Mouse (Mus musculus): ENCODE measurements around the gene Ccl12. TPM values are rescaled to one million over a fixed set of nuclear protein-coding genes. Genes with fewer than 3 reads are reported as not detected.

Gene Ccl12
- polyA plus RNA-seq, 1 experiment from 2014 or later: 12.9 TPM

DNA sequence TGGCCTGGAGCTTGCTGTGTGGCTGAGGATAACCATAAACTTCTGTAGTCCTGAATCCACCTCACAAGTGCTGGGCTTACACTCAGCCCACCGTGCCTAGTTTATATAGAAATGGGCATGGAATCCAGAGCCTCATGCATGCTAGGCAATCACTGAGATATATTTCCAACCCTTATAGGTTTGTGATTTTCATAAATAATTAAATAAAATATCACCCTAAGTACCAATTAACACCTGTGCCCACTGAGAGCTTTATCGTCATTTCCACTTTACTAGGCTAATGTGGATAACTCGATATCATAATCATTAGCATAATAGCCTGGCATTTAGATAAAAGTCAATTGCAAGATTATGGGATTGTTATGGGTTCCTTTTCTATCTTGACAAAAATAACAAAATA lies 17.3 kb upstream of the Ccl12 start:
- H3K4me3 ChIP-seq (ENCODE audit: low read depth, low read length): no peak overlapping the region
- H3K27me3 ChIP-seq (replicated peaks; ENCODE audit: insufficient read depth, low read length): no peaks in the 10 kb centered on the region
- no peak overlapping the region for H3K4me2 ChIP-seq (replicated peaks; ENCODE audit: low read depth, low read length)
- DNase-seq (ENCODE audit: low spot score) (no peak), ATAC-seq (no peak)
- TF ChIP-seq EP300 (IDR thresholded peaks at IDR 0.05) (no peak), CTCF (IDR thresholded peaks at IDR 0.05) (no peak)
- H3K9ac ChIP-seq (replicated peaks; ENCODE audit: low read depth): no peak overlapping the region
- H3K27ac ChIP-seq (ENCODE audit: low read length): no peak overlapping the region
- WGBS: 92% methylated on average over 3 of the region's 3 CpGs
- H3K9me3 ChIP-seq (ENCODE audit: low read length): no peaks in the 10 kb centered on the region
- H3K4me1 ChIP-seq (ENCODE audit: insufficient read depth, low read depth, low read length): no peaks in the 10 kb centered on the region
- no peaks in the 10 kb centered on the region for H3K36me3 ChIP-seq (ENCODE audit: insufficient read depth, low read length)

DNA sequence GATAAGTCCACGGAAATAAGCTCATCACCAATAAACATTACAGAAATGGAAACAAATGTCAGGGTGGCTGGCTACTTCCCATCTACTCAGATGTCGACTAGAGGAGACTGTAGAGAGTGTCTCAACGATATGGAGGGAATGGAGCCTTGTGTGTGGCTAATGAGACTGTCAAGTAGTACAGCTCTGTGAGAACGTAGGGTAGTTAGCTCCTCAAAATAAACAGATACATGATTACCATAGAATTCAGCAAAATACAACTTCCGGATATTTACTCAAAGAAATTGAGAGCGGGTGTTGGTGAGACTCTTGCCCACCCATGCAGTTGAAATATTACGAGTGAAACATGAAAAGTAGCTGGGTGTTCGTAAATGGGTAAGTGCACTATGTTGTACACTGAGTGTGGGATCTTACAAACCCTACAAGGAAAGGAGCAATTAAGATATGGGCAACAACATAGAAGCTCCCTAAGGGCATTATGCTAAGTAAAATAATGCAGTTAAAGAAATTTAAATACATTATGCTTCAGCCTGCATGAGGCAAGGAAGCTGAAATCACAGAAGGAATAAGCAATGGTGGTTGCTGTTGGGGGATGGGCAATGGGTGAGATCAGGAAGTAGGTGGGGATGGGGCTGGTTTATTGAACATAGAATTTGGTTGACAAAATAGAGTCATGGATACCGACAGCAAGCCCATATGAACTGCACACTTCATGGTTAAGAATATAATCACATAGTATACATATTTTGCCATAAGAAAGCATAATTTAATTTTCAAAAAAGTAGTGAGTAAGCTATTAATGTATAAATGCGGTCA lies 1.9 kb upstream of the Ccl12 start:
- Histone ChIP-seq H3K36me3 (ENCODE audit: insufficient read depth, low read length) (no peaks in the 10 kb centered on the region), H3K4me1 (ENCODE audit: insufficient read depth, low read depth, low read length) (no peaks in the 10 kb centered on the region), H3K4me3 (ENCODE audit: low read depth, low read length) (no peak overlapping the region), H3K27ac (ENCODE audit: low read length) (no peak overlapping the region), H3K4me2 (replicated peaks; ENCODE audit: low read depth, low read length) (no peak overlapping the region), H3K9ac (replicated peaks; ENCODE audit: low read depth) (no peak overlapping the region), H3K27me3 (replicated peaks; ENCODE audit: insufficient read depth, low read length) (no peaks in the 10 kb centered on the region), H3K9me3 (ENCODE audit: low read length) (no peaks in the 10 kb centered on the region)
- ATAC-seq (peak; percentile 49), DNase-seq (ENCODE audit: low spot score) (peak; percentile 62)
- 45% methylated on average over 10 of the region's 10 CpGs for WGBS
- TF ChIP-seq EP300 (IDR thresholded peaks at IDR 0.05) (no peak), CTCF (IDR thresholded peaks at IDR 0.05) (no peak)

DNA sequence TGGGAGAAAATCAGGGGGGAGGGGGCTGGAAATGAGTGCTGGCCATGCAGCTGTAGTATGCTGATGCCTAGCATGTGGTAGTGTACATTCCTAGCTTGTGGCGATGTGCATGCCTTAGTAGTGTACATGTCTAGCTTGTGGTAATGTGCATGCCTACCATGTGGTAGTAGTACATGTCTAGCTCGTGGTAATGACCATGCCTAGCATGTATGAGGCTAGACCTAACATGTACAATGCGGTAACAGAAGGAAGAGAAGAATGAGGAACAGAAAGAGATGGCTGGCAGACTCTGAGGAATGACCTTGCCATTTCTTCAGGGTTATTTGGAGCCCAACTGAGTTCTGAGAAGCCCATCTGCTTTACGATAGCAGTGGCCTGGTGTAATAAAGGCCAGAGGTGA lies 558 bp upstream of the Ccl12 start:
- peak; percentile 6 for DNase-seq (ENCODE audit: low spot score)
- 77% methylated on average over 4 of the region's 4 CpGs for WGBS
- H3K4me1 ChIP-seq (ENCODE audit: insufficient read depth, low read depth, low read length): no peaks in the 10 kb centered on the region
- no peaks in the 10 kb centered on the region for H3K36me3 ChIP-seq (ENCODE audit: insufficient read depth, low read length)
- no peak for ATAC-seq
- no peak overlapping the region for H3K4me3 ChIP-seq (ENCODE audit: low read depth, low read length)
- no peak overlapping the region for H3K27ac ChIP-seq (ENCODE audit: low read length)
- no peak overlapping the region for H3K9ac ChIP-seq (replicated peaks; ENCODE audit: low read depth)
- TF ChIP-seq EP300 (IDR thresholded peaks at IDR 0.05) (no peak), CTCF (IDR thresholded peaks at IDR 0.05) (no peak)
- H3K27me3 ChIP-seq (replicated peaks; ENCODE audit: insufficient read depth, low read length): no peaks in the 10 kb centered on the region
- H3K4me2 ChIP-seq (replicated peaks; ENCODE audit: low read depth, low read length): no peak overlapping the region
- H3K9me3 ChIP-seq (ENCODE audit: low read length): no peaks in the 10 kb centered on the region

DNA sequence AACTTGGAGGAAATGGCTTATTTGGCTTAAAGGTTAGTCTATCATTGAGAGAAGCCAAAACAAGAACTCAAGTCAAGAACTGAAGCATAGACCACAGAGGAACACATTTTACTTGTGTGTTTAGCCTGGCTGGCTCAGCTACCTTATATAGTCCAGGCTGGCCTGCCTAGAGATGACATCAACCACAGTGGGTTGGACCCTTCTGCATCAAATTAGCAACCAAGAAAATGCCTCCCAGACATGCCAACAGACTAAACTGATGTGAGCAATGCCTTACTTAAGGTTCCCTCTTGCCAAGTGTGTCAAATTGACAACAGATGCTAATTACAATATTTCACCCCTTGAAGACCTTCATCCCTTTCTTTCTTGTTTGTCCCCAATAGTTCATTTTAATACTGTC lies 8.0 kb downstream of the Ccl12 start:
- ATAC-seq (no peak), DNase-seq (ENCODE audit: low spot score) (no peak)
- no peaks in the 10 kb centered on the region for H3K9me3 ChIP-seq (ENCODE audit: low read length)

DNA sequence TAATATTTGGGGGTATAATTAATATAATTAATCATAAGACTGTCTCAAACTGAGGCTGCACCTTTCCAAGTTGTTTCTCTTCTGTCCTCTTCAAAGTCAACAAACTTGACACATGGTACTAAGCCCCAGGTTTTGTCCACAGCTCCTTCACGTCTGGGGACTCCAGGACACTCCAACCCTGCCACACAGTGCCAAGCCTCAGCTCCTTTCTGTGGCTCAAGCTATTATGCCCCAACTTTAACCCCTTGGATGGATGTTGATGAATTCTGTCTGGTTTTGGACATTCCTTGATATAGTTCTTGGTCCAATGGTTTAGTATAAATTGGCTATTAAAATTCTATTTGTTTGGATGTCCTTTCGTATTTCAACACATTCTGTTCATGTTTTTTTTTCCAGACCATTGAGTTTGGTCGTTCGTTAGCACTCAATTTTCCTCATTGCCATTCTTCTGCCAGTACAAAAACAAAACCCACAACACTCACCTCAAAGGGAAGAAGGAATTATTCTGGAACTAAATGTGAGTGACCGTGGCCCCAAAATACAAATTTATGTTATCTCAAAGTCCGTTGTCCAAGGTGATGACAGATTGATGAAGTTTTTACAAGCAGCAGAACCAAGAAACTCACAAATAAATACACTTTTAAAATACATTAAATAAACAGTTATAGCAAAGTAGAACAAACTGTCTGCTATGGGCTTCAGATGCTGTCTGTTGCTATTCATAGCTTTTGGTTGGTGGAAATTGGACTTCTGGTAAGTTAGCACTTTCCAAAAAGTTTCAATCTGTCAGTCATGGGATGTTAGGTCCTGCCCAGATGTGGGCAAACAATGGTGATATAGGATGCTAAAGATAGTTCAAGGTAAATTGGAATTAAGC lies 9.0 kb downstream of the Ccl12 start:
- Histone ChIP-seq H3K4me1 (ENCODE audit: insufficient read depth, low read depth, low read length) (no peaks in the 10 kb centered on the region), H3K9ac (replicated peaks; ENCODE audit: low read depth) (no peak overlapping the region), H3K36me3 (ENCODE audit: insufficient read depth, low read length) (no peaks in the 10 kb centered on the region), H3K27me3 (replicated peaks; ENCODE audit: insufficient read depth, low read length) (no peaks in the 10 kb centered on the region), H3K4me2 (replicated peaks; ENCODE audit: low read depth, low read length) (no peak overlapping the region), H3K27ac (ENCODE audit: low read length) (no peak overlapping the region), H3K4me3 (ENCODE audit: low read depth, low read length) (no peak overlapping the region), H3K9me3 (ENCODE audit: low read length) (no peaks in the 10 kb centered on the region)
- TF ChIP-seq CTCF (IDR thresholded peaks at IDR 0.05) (no peak), EP300 (IDR thresholded peaks at IDR 0.05) (no peak)
- peak; percentile 50 for DNase-seq (ENCODE audit: low spot score)
- 33% methylated on average over 6 of the region's 6 CpGs for WGBS
- ATAC-seq: no peak

More for the DNA sequence above, 8.0 kb downstream of the Ccl12 start:
- no peak overlapping the region for H3K4me2 ChIP-seq (replicated peaks; ENCODE audit: low read depth, low read length)
- H3K36me3 ChIP-seq (ENCODE audit: insufficient read depth, low read length): no peaks in the 10 kb centered on the region
- H3K27ac ChIP-seq (ENCODE audit: low read length): no peak overlapping the region
- H3K9ac ChIP-seq (replicated peaks; ENCODE audit: low read depth): no peak overlapping the region
- no peaks in the 10 kb centered on the region for H3K4me1 ChIP-seq (ENCODE audit: insufficient read depth, low read depth, low read length)
- H3K27me3 ChIP-seq (replicated peaks; ENCODE audit: insufficient read depth, low read length): no peaks in the 10 kb centered on the region
- TF ChIP-seq CTCF (IDR thresholded peaks at IDR 0.05) (no peak), EP300 (IDR thresholded peaks at IDR 0.05) (no peak)
- no peak overlapping the region for H3K4me3 ChIP-seq (ENCODE audit: low read depth, low read length)

DNA sequence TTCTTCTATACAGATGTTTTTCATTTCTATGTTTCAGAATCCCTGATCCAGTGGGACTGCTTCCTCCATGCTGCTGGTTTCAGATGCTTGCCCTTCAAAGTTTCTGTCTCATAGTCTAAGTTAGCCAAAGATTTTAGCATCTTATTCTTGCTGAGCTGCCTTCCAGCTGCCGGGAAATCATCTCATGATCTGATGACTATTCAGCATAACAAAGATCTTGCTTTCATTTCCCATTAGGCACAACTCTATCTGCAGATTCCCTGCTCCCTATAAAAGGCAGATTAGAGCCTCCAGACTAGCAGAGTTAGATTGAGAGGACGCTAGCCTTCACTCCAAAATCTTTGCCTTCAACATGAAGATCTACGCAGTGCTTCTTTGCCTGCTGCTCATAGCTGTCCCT lies 13.2 kb downstream of the Ccl12 start, which contains the start of gene Ccl8:
Ccl8 (plus strand) TSS at position 301 of the 400 bp plus-strand sequence.
- TF ChIP-seq CTCF (IDR thresholded peaks at IDR 0.05) (no peak), EP300 (IDR thresholded peaks at IDR 0.05) (no peak)
- no peak for ATAC-seq
- Histone ChIP-seq H3K9ac (replicated peaks; ENCODE audit: low read depth) (no peak within 1 kb of the TSS), H3K9me3 (ENCODE audit: low read length) (no peaks in the 10 kb centered on the region), H3K4me2 (replicated peaks; ENCODE audit: low read depth, low read length) (no peak within 1 kb of the TSS), H3K27ac (ENCODE audit: low read length) (no peak within 1 kb of the TSS), H3K4me3 (ENCODE audit: low read depth, low read length) (no peak within 1 kb of the TSS), H3K27me3 (replicated peaks; ENCODE audit: insufficient read depth, low read length) (no peaks in the 10 kb centered on the region), H3K4me1 (ENCODE audit: insufficient read depth, low read depth, low read length) (no peaks in the 10 kb centered on the region), H3K36me3 (ENCODE audit: insufficient read depth, low read length) (no peaks in the 10 kb centered on the region)
- 77% methylated on average over 3 of the region's 3 CpGs for WGBS
- no peak for DNase-seq (ENCODE audit: low spot score)

Data from lung, postnatal 0 days (tissue).